Mouse (Mus musculus): Measurements from ENCODE around the gene March7.

Gene March7

DNA sequence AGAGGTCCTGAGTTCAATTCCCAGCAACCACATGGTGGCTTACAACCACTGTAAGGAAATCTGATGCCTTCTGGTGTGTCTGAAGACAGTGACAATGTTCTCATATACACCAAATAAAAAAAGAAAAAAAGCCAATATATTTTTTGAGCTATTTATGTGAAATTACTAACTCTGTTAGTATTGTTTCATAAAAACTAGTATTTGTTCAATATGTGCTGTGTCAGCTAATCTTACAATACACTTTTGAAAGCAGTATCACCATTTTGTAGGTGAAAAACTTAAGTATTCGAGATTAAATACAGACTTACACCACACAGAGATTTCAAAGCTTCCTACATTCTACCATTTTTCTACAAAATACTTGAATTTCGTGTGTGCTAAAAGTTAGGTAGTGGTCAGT lies 5.0 kb downstream of the March7 start:
- DNase-seq (ENCODE audit: low read depth, low spot score): no peak

DNA sequence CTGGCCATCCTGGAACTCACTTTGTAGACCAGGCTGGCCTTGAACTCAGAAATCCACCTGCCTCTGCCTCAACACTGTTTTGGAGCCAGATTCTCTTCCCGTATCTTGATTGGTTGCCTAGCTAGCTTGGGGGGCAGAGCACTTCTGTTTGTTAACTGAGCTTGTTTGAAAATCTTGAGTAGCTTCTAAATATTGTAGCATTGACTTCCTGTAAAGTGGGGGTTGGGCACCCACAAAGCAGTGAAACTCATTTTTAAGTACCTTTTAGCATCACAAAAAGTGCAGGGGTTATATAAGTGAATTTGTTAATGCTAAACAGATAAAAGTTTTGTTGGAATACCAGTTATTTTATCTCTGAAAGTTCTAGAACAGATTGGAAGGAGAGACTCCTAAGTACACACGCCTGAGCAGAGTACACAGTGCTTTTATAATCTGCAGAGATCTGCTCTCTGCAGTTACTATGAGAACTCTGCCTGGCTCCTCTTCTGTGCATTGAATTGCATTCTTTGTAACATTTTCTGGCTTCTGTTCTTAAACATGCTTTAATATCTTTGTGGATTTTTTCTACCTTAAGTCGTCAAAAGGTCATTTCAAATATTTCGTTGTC lies 7.0 kb downstream of the March7 start:
- DNase-seq (ENCODE audit: low read depth, low spot score): no peak

DNA sequence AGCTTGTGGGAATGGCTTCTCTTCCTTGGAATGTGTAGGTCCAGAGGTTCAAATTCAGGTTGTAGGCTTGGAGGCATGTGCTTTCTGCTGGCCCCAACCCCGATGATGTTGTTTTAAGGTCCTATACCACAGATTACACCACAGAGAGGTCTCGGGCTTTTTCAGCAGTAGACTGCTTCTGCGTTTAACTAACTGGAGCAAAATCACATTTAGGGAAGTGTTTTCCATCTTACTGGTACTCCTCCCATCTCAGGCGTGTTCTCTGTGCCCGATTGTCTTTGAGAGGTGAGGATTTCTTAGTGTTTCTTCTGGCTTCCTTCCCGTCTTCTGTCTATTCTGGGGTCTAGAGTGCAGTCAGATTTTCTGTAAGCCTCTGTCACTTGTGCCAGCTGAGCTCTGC lies 7.9 kb downstream of the March7 start:
- DNase-seq (ENCODE audit: low read depth, low spot score): no peak

DNA sequence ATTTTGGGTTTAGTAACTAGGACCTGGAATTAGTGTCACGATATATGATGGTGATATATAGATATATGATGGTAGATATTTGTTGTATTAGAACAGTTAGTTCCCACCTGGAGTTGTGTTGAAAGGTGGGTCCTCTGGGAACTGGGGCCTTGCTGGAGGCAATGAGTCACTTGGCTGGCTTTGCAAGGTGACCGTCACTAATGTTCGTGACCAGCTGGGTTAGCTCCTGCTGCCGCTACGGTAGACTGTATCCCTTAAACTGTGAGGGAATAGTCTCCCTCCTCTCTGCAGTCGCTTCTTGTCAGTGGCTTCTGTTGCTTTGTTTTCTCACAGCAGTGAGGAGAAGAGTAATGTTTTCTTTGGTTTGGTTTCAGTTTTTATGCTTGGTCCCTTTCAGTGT lies 11.5 kb downstream of the March7 start:
- DNase-seq (ENCODE audit: low read depth, low spot score): no peak

DNA sequence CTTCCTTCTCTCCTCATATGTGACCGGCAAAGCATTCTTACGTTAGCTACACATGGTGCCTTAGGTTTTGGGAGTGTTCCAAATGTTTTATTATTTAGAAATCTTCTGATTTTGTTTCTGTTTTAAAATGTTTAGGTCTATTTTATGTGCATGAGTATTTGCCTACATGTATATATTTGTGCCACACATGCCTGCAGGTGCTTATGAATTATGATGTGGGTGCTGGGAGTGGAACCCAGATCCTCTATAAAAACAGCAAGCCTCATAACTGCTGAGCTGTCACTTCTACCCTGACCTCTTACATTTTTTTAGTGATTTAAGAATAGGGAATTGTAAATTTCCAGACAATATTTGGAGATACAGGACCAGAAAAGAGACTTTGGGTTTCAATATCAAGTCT lies 12.3 kb downstream of the March7 start:
- no peak for DNase-seq (ENCODE audit: low read depth, low spot score)

DNA sequence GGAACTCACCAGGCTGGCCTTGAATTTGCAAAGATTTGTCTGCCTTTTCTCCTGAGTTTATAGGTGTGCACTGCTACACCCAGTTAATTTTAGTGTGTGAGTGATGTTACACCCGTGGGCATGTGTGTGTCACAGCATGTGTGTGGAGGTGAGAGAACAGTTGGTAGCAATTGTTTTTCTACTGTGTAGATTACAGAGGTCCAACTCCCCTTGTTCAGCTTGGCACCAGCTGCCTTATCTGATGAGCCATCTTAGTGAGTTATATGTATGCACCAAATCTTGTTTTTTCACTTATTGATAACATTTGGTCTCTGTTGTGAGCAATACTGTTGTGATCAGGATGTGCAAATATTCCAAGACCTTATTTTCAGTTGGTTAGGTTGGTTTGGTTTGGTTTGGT lies 13.8 kb downstream of the March7 start:
- DNase-seq (ENCODE audit: low read depth, low spot score): no peak

DNA sequence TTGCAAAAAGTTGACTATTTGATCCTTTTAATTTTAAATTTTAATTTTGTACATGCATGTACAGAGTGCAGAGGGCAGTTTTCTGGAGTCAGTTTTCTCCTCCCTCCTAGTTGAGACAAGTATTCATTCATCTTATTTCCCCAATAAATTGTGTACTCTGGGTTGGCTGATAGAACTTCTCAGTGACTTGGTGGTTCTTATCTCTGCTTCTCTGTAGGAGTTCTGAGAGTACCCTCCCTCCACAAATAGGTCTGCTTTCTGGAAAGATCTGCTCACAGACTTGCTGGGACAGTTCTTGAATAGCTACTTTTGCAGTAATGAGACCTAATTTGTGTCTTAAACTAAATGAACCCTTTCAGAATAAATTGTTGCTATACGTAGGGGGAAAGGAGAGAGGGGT lies 18.8 kb downstream of the March7 start:
- DNase-seq (ENCODE audit: low read depth, low spot score): no peak

DNA sequence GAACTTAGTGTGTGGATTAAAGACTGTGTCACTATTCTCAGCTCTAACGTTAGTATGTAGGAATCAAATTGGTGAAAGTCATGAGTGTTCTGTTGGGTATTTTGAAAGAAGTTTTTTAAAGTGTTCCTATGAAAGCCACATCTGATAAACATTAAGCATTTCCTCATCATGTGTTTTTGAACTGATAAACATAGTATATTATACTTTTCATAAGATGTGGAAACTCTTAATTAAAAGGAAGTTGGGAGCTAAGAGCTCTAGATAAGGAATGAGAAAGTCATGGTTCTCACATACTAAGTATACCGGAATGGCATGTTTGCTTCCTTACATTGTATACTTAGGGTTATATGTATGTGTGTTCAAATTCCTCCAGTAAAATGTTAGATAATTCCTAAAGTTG lies 20.7 kb downstream of the March7 start:
- DNase-seq (ENCODE audit: low read depth, low spot score): no peak

DNA sequence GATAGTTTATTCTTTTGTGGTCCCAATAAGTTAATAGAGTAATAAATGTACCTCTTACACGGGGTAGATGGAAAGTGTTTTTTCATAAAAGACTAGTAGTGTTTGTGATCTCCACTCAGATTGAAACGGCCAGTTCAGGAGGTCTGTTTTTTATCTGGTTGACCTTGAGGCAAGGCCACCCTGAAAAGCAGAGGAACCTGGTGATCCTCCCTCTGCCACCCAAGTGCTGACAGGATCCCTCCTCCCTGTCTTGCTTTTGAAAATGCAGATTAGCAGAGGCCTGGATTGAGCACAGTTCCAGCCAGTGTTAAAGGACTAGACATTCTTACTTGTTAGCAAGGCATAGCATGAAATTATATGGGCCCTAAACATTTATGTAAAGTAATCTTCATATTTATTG lies 23.5 kb downstream of the March7 start:
- DNase-seq (ENCODE audit: low read depth, low spot score): peak; percentile 73

DNA sequence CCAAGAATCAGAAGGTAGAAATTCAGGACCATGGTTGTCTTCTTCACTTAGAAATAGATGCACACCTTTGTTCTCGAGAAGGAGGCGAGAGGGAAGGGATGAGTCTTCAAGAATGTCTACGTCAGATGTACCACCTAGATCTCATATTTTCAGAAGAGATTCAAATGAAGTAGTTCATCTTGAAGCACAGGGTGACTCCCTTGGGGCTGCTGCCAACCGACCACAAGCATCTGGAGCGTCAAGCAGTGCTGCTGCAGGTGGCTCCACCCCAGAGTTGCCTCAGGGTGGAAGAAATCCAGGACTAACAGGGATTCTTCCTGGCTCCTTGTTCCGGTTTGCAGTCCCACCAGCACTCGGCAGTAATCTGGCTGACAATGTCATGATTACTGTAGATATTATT lies 24.8 kb downstream of the March7 start:
- DNase-seq (ENCODE audit: low read depth, low spot score): no peak

- DNase-seq (ENCODE audit: low read depth, low spot score): no peak
Observed at GRCm38 (mm10) chr2:60252782-60253181, 43.1 kb downstream of the March7 start.

DNA sequence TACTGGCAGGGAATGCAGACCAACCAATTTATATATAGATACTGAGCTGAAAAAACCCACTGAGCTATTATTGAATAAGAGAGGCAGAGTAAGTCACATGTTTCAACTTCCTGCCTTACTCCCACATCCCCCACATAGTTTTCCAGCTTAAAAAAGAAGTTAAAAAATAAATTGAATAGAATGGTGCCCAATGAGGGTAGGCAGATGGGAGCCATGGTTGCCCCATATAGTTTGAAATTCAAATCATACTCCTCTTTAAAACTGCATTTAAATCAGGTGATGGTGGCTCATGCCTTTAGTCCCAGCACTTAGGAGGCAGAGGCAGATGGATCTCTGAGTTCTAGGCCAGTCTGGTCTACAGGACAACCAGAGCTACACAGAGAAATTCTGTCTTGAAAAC lies 43.8 kb downstream of the March7 start:
- DNase-seq (ENCODE audit: low read depth, low spot score): no peak

DNA sequence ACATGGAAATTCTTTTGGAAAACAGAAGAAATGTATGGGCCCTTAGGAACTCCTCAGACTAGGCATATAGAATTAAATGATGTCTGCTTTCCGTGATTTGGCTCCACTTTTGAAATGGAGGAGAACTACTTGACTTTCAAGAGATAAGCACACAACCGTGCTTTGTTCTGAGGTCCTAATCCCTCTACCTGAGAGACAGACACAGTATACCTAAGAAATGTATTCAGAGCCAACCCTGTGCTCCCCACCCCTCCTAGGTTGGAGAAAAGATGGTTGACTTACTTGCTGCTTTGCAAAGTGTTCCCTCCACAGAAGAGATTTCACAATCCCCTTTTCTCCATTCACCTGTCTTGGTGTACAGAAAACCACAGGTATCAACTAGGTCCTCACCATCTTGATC lies 47.1 kb downstream of the March7 start:
- no peak for DNase-seq (ENCODE audit: low read depth, low spot score)

GRCm38 (mm10) chr2:60259186-60259585 lies 49.5 kb downstream of the March7 start:
- DNase-seq (ENCODE audit: low read depth, low spot score): no peak

DNA sequence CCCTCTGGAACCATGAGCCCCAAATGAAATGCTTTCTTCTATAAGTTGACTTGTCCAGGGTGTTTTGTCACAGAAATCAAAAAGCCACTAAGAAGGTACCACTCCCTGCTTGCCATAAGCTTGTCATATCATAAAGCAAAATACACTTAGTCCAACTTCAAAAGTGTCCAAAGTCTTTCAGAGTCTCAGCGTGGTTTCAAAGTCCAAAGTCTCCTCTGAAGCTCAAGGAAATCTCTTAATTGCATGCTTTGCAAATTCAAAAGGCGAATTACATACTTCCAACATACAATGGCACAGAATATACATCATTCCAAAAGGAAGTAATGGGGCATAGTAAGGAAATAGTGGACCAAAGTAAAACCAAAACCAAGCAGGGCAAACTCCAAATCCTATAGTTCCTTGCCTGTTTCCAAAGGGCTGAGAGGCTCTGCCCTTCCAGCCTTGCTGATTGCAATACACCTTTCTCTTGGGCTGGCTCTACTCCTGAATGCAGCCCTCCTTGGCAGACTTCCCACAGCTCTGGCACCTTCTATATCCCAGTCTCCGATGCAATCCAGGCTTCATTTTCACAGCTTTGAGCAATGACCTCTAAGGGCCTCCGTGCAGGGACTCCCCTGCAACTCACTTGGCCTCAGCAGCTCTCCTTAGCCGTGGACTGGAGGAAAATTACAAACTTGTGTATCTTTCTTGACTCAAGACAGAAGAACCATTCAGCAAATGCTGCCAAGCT lies 51.1 kb downstream of the March7 start:
- no peak for DNase-seq (ENCODE audit: low read depth, low spot score)

DNA sequence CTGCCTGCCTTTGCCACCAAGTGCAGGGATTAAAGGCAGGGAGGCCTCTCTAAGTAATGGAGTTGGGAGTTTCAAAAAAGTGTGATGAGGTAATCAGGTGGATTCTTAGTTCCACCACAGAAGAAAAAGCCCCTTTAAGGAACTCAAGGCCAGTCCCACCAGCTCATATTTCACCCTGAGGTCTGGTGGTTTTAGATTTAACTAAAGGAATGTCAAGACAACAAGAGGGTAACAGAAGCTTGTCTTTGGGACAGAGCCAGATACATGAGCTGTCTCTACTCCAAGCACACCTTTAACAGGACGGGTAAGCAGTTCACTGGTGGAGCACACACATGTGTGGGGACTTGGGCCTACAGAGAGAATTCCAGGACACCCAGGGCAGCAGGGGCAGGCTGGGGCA lies 57.9 kb downstream of the March7 start:
- DNase-seq (ENCODE audit: low read depth, low spot score): no peak

- DNase-seq (ENCODE audit: low read depth, low spot score): no peak
Observed at GRCm38 (mm10) chr2:60269856-60270479, 60.3 kb downstream of the March7 start.

DNA sequence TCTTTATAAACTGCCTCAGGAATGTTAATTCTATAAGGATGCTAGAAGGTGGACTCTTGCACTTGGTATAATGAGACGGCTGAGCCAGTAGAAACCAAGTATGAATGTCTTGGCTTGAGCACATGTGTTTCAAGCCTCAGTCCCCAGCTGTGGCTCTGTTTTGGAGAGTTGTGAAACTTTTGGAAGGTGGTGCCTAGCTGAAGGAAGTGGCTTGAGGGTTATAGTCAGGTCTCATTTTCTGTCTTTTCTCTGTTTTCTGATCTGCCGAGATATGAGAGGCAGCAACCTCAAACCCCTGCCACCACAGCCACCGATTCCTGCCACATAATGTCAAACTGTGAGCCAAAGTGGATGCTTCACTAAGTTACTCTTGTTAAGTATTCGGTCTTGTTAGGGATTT lies 68.9 kb downstream of the March7 start:
- no peak for DNase-seq (ENCODE audit: low read depth, low spot score)

DNA sequence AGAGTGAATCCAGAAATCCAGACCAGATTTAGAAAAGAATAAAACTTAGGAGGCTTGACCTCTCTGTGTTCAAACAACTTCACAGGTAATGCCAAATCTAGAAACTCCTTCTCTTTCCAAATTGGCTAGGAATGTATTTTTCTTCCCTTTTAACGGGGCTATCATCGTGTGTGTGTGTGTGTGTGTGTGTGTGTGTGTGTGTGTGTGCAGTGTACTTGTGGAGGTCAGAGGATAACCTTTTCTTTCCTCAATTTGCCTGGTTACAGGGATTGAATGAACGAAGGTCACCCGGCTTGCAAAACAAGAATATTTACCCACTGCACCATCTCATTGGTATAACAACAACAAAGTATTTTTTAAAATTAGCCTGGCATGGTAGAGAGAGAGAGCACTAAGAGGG lies 72.9 kb downstream of the March7 start:
- no peak for DNase-seq (ENCODE audit: low read depth, low spot score)

GRCm38 (mm10) chr2:60283208-60283750 lies 73.6 kb downstream of the March7 start:
- DNase-seq (ENCODE audit: low read depth, low spot score): no peak

DNA sequence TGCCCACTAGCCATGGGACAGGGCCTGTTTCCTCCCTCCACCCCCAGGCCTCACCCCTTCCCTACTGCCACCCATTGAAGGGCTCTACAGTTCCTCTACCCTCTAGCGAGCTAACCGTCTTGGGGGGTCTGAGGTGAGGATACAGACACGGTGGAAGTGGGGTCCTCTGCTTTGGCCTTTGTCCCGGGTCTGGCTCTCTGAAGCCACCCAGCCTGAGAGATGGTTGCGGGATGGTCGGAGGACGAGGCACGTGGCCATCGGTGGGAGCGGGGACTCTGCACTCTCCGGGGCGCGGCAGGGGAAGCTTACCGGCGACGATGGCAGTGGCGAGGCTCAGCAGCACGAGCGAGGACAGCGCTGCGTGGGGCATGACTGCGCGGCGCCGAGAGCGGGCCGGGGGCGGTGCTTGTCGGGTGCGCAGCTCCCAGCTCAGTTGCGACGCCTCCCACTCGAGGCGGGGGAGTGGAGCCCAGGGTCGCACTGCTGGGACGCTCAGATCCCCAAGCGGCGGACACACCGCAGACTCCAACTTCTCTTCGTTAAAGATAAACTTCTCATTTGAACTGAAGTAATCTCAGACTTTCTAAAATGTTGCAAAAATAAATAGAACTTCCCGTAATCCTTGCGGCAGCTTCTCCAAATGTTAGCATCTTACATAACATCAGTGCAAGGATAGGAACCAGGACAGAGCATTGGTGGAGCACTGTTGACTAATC lies 74.2 kb downstream of the March7 start:
- peak; percentile 39 for DNase-seq (ENCODE audit: low read depth, low spot score)

DNA sequence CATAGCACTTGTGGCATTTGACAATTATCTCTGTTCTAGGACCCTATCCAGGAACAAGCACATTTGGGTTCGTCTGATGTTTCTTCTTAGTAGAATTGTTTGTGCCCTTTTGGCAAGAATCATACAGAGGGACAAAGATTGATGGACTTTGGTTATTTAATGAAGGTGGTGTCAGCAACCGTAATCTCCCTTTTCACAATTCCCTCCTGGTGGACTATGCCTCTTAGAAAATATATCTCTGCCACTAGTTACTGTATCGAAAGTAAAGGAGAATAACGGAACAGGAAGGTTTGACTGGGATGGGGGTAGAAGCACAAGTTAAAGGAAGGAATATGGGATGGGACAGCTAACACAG lies 74.8 kb downstream of the March7 start, which contains the start of gene Cd302:
Cd302 (minus strand) TSS at position 22 of the 355 bp plus-strand sequence.
- no peak for DNase-seq (ENCODE audit: low read depth, low spot score)
